Mouse (Mus musculus) CD8-positive naive resting alpha-beta T cell, adult 2 months (primary cell): ENCODE measurements around the gene Gucy2d.

ENCODE experiments used
- DNase-seq, 2 experiments: peaks; one replicate each; pipeline ENCODE4 v3.0.0; 2022; ENCODE audit warnings: low read depth in 2 of 2, low spot score in 2 of 2

Gene Gucy2d

GRCm38 (mm10) chr7:98510961-98511958 is 71.0 kb downstream of the Gucy2d start:
- DNase-seq = no peak

GRCm38 (mm10) chr7:98513251-98513650 is 73.0 kb downstream of the Gucy2d start:
- DNase-seq = no peak

GRCm38 (mm10) chr7:98522576-98522975 is 82.4 kb downstream of the Gucy2d start:
- DNase-seq = no peak

- no peak for DNase-seq
Measured at GRCm38 (mm10) chr7:98523070-98523812, 83.0 kb downstream of the Gucy2d start.

- DNase-seq = no peak
Measured at GRCm38 (mm10) chr7:98523813-98524361, 83.7 kb downstream of the Gucy2d start.

- DNase-seq = no peak
Measured at GRCm38 (mm10) chr7:98524401-98524800, 84.2 kb downstream of the Gucy2d start.

- no peak for DNase-seq
Measured at GRCm38 (mm10) chr7:98524869-98525699, 84.9 kb downstream of the Gucy2d start.
